Comparison of ENCODE assay signal across 8 mouse cellular contexts in the genomic region with DNA sequence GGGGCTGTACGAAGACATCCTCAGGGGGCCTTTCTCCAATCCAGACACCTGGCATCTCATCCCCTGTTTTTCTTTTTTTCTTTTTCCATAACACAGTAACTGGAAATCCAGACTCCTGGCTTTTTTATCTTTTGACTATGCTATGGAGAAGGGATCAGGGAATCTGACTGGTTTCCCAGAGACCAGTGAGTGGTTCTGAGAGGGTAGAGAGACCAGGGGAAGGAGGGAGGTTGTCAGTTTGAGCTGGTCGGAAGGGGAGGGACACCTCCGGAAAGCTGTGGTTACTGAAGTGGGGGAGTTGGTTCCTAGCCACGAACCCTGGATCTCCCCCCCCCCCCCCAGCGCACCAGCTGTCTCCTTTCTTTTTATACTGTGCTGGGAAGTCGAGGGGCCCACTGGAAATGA. TPM values are rescaled to one million over a fixed set of nuclear protein-coding genes. Genes with fewer than 3 reads are reported as not detected.
DNase-seq lines count a peak whose midpoint lies in the region; ATAC-seq and TF ChIP-seq lines count a peak whose summit lies in the region.
"Had no signal": no experiment of that assay in that cellular context is flagged by ENCODE, and none has a peak within 500 bp of the region (broad histone marks: within the 10 kb centered on the region; RNA-seq: fewer than 3 reads in every experiment).

No protein-coding gene starts in this region.

- peak overlapping the region; percentile 82 for H3K4me2 ChIP-seq in embryonic facial prominence, embryonic 14.5 days (ENCODE audit: low read depth, low read length)
- H3K4me2 ChIP-seq in hindbrain, embryonic 13.5 days: peak overlapping the region; percentile 82
- peak overlapping the region; percentile 100 for H3K4me2 ChIP-seq in liver, postnatal 0 days (ENCODE audit: low read depth, low read length)

- TF ChIP-seq EP300 in liver, postnatal 0 days (IDR thresholded peaks at IDR 0.05; ENCODE audit: low read depth): no peak

- DNase-seq in CD4-positive helper T cell, adult 2 months (ENCODE audit: low read depth, low spot score): peak; percentile 57
- peak; percentile 80 for DNase-seq in embryonic facial prominence, embryonic 14.5 days (ENCODE audit: low spot score)
- no peak for DNase-seq in liver, postnatal 0 days
- DNase-seq in ovary, postnatal 10 days (ENCODE audit: low spot score): no peak

- H3K9me3 ChIP-seq in E14TG2a.4 (ENCODE audit: low read length): no peaks in the 10 kb centered on the region
- H3K9me3 ChIP-seq in embryonic facial prominence, embryonic 14.5 days (ENCODE audit: control insufficient read depth, low read length): no peaks in the 10 kb centered on the region
- H3K9me3 ChIP-seq in hindbrain, embryonic 13.5 days: no peaks in the 10 kb centered on the region
- H3K9me3 ChIP-seq in liver, postnatal 0 days (ENCODE audit: low read length): no peaks in the 10 kb centered on the region

- peak overlapping the region; percentile 93 for H3K27ac ChIP-seq in embryonic facial prominence, embryonic 14.5 days (replicated peaks; ENCODE audit: low read depth, low read length)
- peak overlapping the region; percentile 98 for H3K27ac ChIP-seq in hindbrain, embryonic 13.5 days
- peak overlapping the region; percentile 94 for H3K27ac ChIP-seq in liver, postnatal 0 days (ENCODE audit: low read depth)
- H3K27ac ChIP-seq in olfactory bulb, adult 2 months (ENCODE audit: insufficient read depth, low read depth, low read length): peak overlapping the region; percentile 97

- peak overlapping the region; percentile 87 for H3K9ac ChIP-seq in embryonic facial prominence, embryonic 14.5 days (ENCODE audit: low read depth, low read length)
- peak overlapping the region; percentile 99 for H3K9ac ChIP-seq in hindbrain, embryonic 13.5 days
- peak overlapping the region; percentile 94 for H3K9ac ChIP-seq in liver, postnatal 0 days (replicated peaks)

- H3K27me3 ChIP-seq in E14TG2a.4 (ENCODE audit: insufficient read depth, low read length): peaks cover 2% of the 10 kb centered on the region; the same call in 1 of the 2 replicates
- H3K27me3 ChIP-seq in embryonic facial prominence, embryonic 14.5 days (replicated peaks; ENCODE audit: control insufficient read depth, insufficient read depth, low read length): no peaks in the 10 kb centered on the region
- no peaks in the 10 kb centered on the region for H3K27me3 ChIP-seq in hindbrain, embryonic 13.5 days
- no peaks in the 10 kb centered on the region for H3K27me3 ChIP-seq in liver, postnatal 0 days (ENCODE audit: insufficient read depth, low read length)

- WGBS in embryonic facial prominence, embryonic 14.5 days: 0% methylated on average over 5 of the region's 6 CpGs
- WGBS in hindbrain, embryonic 13.5 days: 0% methylated on average over 5 of the region's 6 CpGs
- 4% methylated on average over 6 of the region's 6 CpGs for WGBS in liver, postnatal 0 days (ENCODE audit: insufficient replicate concordance)
- 0% methylated on average over 6 of the region's 6 CpGs for WGBS in olfactory bulb, adult 2 months

- H3K4me3 ChIP-seq in E14TG2a.4 (replicated peaks; ENCODE audit: low read length): peak overlapping the region; percentile 89
- H3K4me3 ChIP-seq in embryonic facial prominence, embryonic 14.5 days (ENCODE audit: low read depth, low read length): peak overlapping the region; percentile 59
- H3K4me3 ChIP-seq in hindbrain, embryonic 13.5 days: peak overlapping the region; percentile 92
- H3K4me3 ChIP-seq in liver, postnatal 0 days (ENCODE audit: low read depth, low read length): peak overlapping the region; percentile 89
- peak overlapping the region; percentile 90 for H3K4me3 ChIP-seq in olfactory bulb, adult 2 months (ENCODE audit: insufficient read depth, low read depth, low read length)

- TF ChIP-seq CTCF in E14TG2a.4 (conservative IDR thresholded peaks at IDR 0.05; ENCODE audit: low read length): no peak
- TF ChIP-seq CTCF in liver, postnatal 0 days (IDR thresholded peaks at IDR 0.05; ENCODE audit: low read depth): no peak
- TF ChIP-seq CTCF in olfactory bulb, adult 2 months (IDR thresholded peaks at IDR 0.05; ENCODE audit: insufficient read depth, low read depth, low read length): no peak

- H3K4me1 ChIP-seq in E14TG2a.4 (replicated peaks; ENCODE audit: low read depth, low read length): peaks cover 91% of the 10 kb centered on the region
- peaks cover 17% of the 10 kb centered on the region for H3K4me1 ChIP-seq in embryonic facial prominence, embryonic 14.5 days (ENCODE audit: control insufficient read depth, insufficient read depth, low read length)
- H3K4me1 ChIP-seq in hindbrain, embryonic 13.5 days (replicated peaks): peaks cover 57% of the 10 kb centered on the region
- H3K4me1 ChIP-seq in liver, postnatal 0 days (ENCODE audit: insufficient read depth): peaks cover 76% of the 10 kb centered on the region
- H3K4me1 ChIP-seq in olfactory bulb, adult 2 months (ENCODE audit: control insufficient read depth, insufficient read depth, low read length): peaks cover 51% of the 10 kb centered on the region

- peak; percentile 60 for ATAC-seq in embryonic facial prominence, embryonic 14.5 days (ENCODE audit: low read depth)
- no peak for ATAC-seq in hindbrain, embryonic 13.5 days (ENCODE audit: low FRiP score)
- peak; percentile 31; the same call in 1 of the 2 replicates for ATAC-seq in liver, postnatal 0 days

- peaks cover 45% of the 10 kb centered on the region for H3K36me3 ChIP-seq in E14TG2a.4 (ENCODE audit: insufficient read depth, low read length)
- H3K36me3 ChIP-seq in embryonic facial prominence, embryonic 14.5 days (ENCODE audit: control insufficient read depth, insufficient read depth, low read length): peaks cover 9% of the 10 kb centered on the region; the same call in 1 of the 2 replicates
- peaks cover 14% of the 10 kb centered on the region; the same call in 1 of the 2 replicates for H3K36me3 ChIP-seq in hindbrain, embryonic 13.5 days
- 0 out of 2 replicates have a peak, but pooled peaks cover 10% of the 10 kb centered on the region for H3K36me3 ChIP-seq in liver, postnatal 0 days (replicated peaks; ENCODE audit: insufficient read depth, low read length)

- TF ChIP-seq POLR2A in olfactory bulb, adult 2 months (IDR thresholded peaks at IDR 0.05; ENCODE audit: insufficient read depth, low read depth, low read length): no peak

RNA-seq across cellular contexts. Expression of a gene that starts 17.2 kb away (rescaled TPM):
- 88.0 and 88.7 TPM in 2 replicates for polyA plus RNA-seq in embryonic facial prominence, embryonic 14.5 days (2014; fragmentation: Nextera tagmentation; extraction: Ambion mirVana)
- polyA plus RNA-seq in hindbrain, embryonic 13.5 days (2015; fragmentation: Nextera tagmentation; extraction: Ambion mirVana): 160 and 165 TPM in 2 replicates
- 13.7 and 13.8 TPM in 2 replicates for polyA plus RNA-seq in liver, postnatal 0 days (2015; fragmentation: Nextera tagmentation; extraction: Ambion mirVana)
- not detected in 2 replicates for polyA plus RNA-seq in olfactory bulb, adult 2 months (2012; ENCODE audit: insufficient read depth, insufficient read length, low replicate concordance, missing spikeins)

RNA-seq across cellular contexts. Expression of a gene that starts 30.0 kb away (rescaled TPM):
- polyA plus RNA-seq in embryonic facial prominence, embryonic 14.5 days (2014; fragmentation: Nextera tagmentation; extraction: Ambion mirVana): 0.18 TPM in 1 of 2 replicates, not detected in the other
- not detected in 2 replicates for polyA plus RNA-seq in hindbrain, embryonic 13.5 days (2015; fragmentation: Nextera tagmentation; extraction: Ambion mirVana)
- polyA plus RNA-seq in liver, postnatal 0 days (2015; fragmentation: Nextera tagmentation; extraction: Ambion mirVana): not detected in 2 replicates
- not detected in 2 replicates for polyA plus RNA-seq in olfactory bulb, adult 2 months (2012; ENCODE audit: insufficient read depth, insufficient read length, low replicate concordance, missing spikeins)
- polyA plus RNA-seq: gonadal fat pad, adult 2 months had no signal

RNA-seq across cellular contexts. Expression of a gene that starts 47.3 kb away (rescaled TPM):
- polyA plus RNA-seq in embryonic facial prominence, embryonic 14.5 days (2014; fragmentation: Nextera tagmentation; extraction: Ambion mirVana): 289 and 337 TPM in 2 replicates
- 154 and 163 TPM in 2 replicates for polyA plus RNA-seq in hindbrain, embryonic 13.5 days (2015; fragmentation: Nextera tagmentation; extraction: Ambion mirVana)
- polyA plus RNA-seq in liver, postnatal 0 days (2015; fragmentation: Nextera tagmentation; extraction: Ambion mirVana): 141 and 155 TPM in 2 replicates
- polyA plus RNA-seq in olfactory bulb, adult 2 months (2012; ENCODE audit: insufficient read depth, insufficient read length, low replicate concordance, missing spikeins): not detected in 2 replicates

Comparison
In these comparisons a context has a peak if more than half of its experiments do, and no peak if none do; other contexts are left out.
1. DNase-seq: peak in CD4-positive helper T cell, adult 2 months (single experiment) and embryonic facial prominence, embryonic 14.5 days (single experiment); none in liver, postnatal 0 days (single experiment) and ovary, postnatal 10 days (single experiment).
2. Peak in every context shown above with its lines, with median percentiles within 50 percentile points of each other: H3K4me3 ChIP-seq, H3K27ac ChIP-seq, H3K4me2 ChIP-seq and H3K9ac ChIP-seq.